Mouse (Mus musculus) neural tube, embryonic 15.5 days (tissue): ENCODE data around the gene Slc17a1. TPM values are rescaled to one million over a fixed set of nuclear protein-coding genes. Genes with fewer than 3 reads are reported as not detected.

ENCODE experiments used
- ATAC-seq: fragments of 200-750 bp; cut with Nextera tagmentation; 2 replicates; pipeline ENCODE4 v1.8.0; 2017; ENCODE audit warnings: mild to moderate bottlenecking, moderate TSS enrichment, moderate library complexity; ENCODE audit not compliant: low FRiP score
- H3K27ac ChIP-seq: fragments of 300-500 bp; sonication (generic); replicated peaks from 2 replicates; pipeline ENCODE4 v1.5.1; 2015; ENCODE audit warnings: mild to moderate bottlenecking, inconsistent platforms
- H3K27me3 ChIP-seq: fragments of 300-500 bp; sonication (generic); replicated peaks from 2 replicates; pipeline ENCODE4 v1.6.1; 2015; ENCODE audit warnings: inconsistent platforms
- H3K36me3 ChIP-seq: fragments of 300-500 bp; sonication (generic); 2 replicates; pipeline ENCODE4 v1.6.1; 2015; ENCODE audit warnings: inconsistent platforms
- H3K4me1 ChIP-seq: fragments of 300-500 bp; sonication (generic); 2 replicates; pipeline ENCODE4 v1.6.1; 2015; ENCODE audit warnings: inconsistent platforms
- H3K4me2 ChIP-seq: fragments of 300-500 bp; sonication (generic); 2 replicates; pipeline ENCODE4 v1.6.1; 2015; ENCODE audit warnings: inconsistent platforms, mild to moderate bottlenecking, moderate library complexity
- H3K4me3 ChIP-seq: fragments of 300-500 bp; sonication (generic); replicated peaks from 2 replicates; pipeline ENCODE4 v1.5.1; 2015; ENCODE audit warnings: mild to moderate bottlenecking, inconsistent platforms
- H3K9ac ChIP-seq: fragments of 300-500 bp; sonication (generic); replicated peaks from 2 replicates; pipeline ENCODE4 v1.6.1; 2015; ENCODE audit warnings: mild to moderate bottlenecking, inconsistent platforms
- H3K9me3 ChIP-seq: fragments of 300-500 bp; sonication (generic); replicated peaks from 2 replicates; pipeline ENCODE4 v1.6.1; 2016; ENCODE audit warnings: inconsistent platforms
- WGBS: fragments of 180-500 bp; shearing (Covaris S2); methylation state at CpG from one replicate; pipeline ENCODE4 v1.1.7; 2015; ENCODE audit warnings: mixed read lengths; 5-methylcytosine and 5-hydroxymethylcytosine counted together
- polyA plus RNA-seq: library from polyadenylated mRNA; unstranded; fragments of >200 nt; fragmentation: Nextera tagmentation; extraction: Ambion mirVana; gene quantifications from 2 replicates; pipeline ENCODE4 v1.2.1, GENCODE M21; 2015

Slc17a1 gene
- polyA plus RNA-seq, 1 experiment from 2014 or later = not detected

- H3K4me2 ChIP-seq = no peak overlapping the region
- no peak for ATAC-seq
- no peaks in the 10 kb centered on the region for H3K9me3 ChIP-seq
- no peaks in the 10 kb centered on the region for H3K36me3 ChIP-seq
- no peak overlapping the region for H3K27ac ChIP-seq
- H3K4me3 ChIP-seq = no peak overlapping the region
- H3K9ac ChIP-seq = no peak overlapping the region
- no peaks in the 10 kb centered on the region for H3K27me3 ChIP-seq
- no peaks in the 10 kb centered on the region for H3K4me1 ChIP-seq
- WGBS = 84% methylated on average over 9 of the region's 9 CpGs
These were observed 2.8 kb upstream of the Slc17a1 start for GRCm38 (mm10) chr13:23864711-23865110.

- ATAC-seq = no peak
- H3K36me3 ChIP-seq = no peaks in the 10 kb centered on the region
- 81% methylated on average over 9 of the region's 9 CpGs for WGBS
These were observed 1.4 kb upstream of the Slc17a1 start for GRCm38 (mm10) chr13:23866086-23866710.

GRCm38 (mm10) chr13:23867000-23867399, 550 bp upstream of the Slc17a1 start:
- H3K4me3 ChIP-seq = no peak overlapping the region
- no peak overlapping the region for H3K27ac ChIP-seq
- H3K9ac ChIP-seq = no peak overlapping the region
- H3K9me3 ChIP-seq = no peaks in the 10 kb centered on the region
- WGBS = 91% methylated on average over 6 of the region's 6 CpGs
- H3K4me2 ChIP-seq = no peak overlapping the region
- no peaks in the 10 kb centered on the region for H3K36me3 ChIP-seq
- H3K4me1 ChIP-seq = no peaks in the 10 kb centered on the region
- no peaks in the 10 kb centered on the region for H3K27me3 ChIP-seq
- ATAC-seq = no peak

More at GRCm38 (mm10) chr13:23866086-23866710, 1.4 kb upstream of the Slc17a1 start:
- H3K4me1 ChIP-seq = no peaks in the 10 kb centered on the region
- H3K9me3 ChIP-seq = no peaks in the 10 kb centered on the region
- no peak overlapping the region for H3K4me2 ChIP-seq
- H3K27me3 ChIP-seq = no peaks in the 10 kb centered on the region
- no peak overlapping the region for H3K27ac ChIP-seq
- H3K4me3 ChIP-seq = no peak overlapping the region
- no peak overlapping the region for H3K9ac ChIP-seq

GRCm38 (mm10) chr13:23868790-23869533, 1.4 kb downstream of the Slc17a1 start:
- H3K36me3 ChIP-seq = no peaks in the 10 kb centered on the region
- ATAC-seq = no peak
- WGBS = 91% methylated on average over 8 of the region's 8 CpGs
- H3K4me1 ChIP-seq = no peaks in the 10 kb centered on the region
- H3K4me3 ChIP-seq = no peak overlapping the region
- no peak overlapping the region for H3K4me2 ChIP-seq
- H3K27me3 ChIP-seq = no peaks in the 10 kb centered on the region
- no peaks in the 10 kb centered on the region for H3K9me3 ChIP-seq
- H3K9ac ChIP-seq = no peak overlapping the region
- no peak overlapping the region for H3K27ac ChIP-seq

GRCm38 (mm10) chr13:23869996-23870395, 2.4 kb downstream of the Slc17a1 start:
- Histone ChIP-seq H3K27me3 (no peaks in the 10 kb centered on the region), H3K4me1 (no peaks in the 10 kb centered on the region), H3K27ac (no peak overlapping the region), H3K36me3 (no peaks in the 10 kb centered on the region), H3K4me3 (no peak overlapping the region), H3K9ac (no peak overlapping the region), H3K9me3 (no peaks in the 10 kb centered on the region), H3K4me2 (no peak overlapping the region)
- no peak for ATAC-seq
- WGBS = 82% methylated on average over 3 of the region's 3 CpGs

GRCm38 (mm10) chr13:23873141-23873540, 5.6 kb downstream of the Slc17a1 start:
- Histone ChIP-seq H3K4me1 (no peaks in the 10 kb centered on the region), H3K4me2 (no peak overlapping the region), H3K27ac (no peak overlapping the region), H3K9ac (no peak overlapping the region), H3K4me3 (no peak overlapping the region), H3K9me3 (no peaks in the 10 kb centered on the region), H3K36me3 (no peaks in the 10 kb centered on the region), H3K27me3 (no peaks in the 10 kb centered on the region)
- ATAC-seq = no peak
- WGBS = 86% methylated on average over 5 of the region's 5 CpGs

GRCm38 (mm10) chr13:23879106-23879505, 11.6 kb downstream of the Slc17a1 start:
- no peak overlapping the region for H3K4me2 ChIP-seq
- H3K36me3 ChIP-seq = no peaks in the 10 kb centered on the region
- 82% methylated on average over 3 of the region's 3 CpGs for whole genome bisulfite sequencing
- no peak overlapping the region for H3K27ac ChIP-seq
- H3K9me3 ChIP-seq = no peaks in the 10 kb centered on the region
- no peaks in the 10 kb centered on the region for H3K27me3 ChIP-seq
- H3K4me1 ChIP-seq = no peaks in the 10 kb centered on the region
- no peak for ATAC-seq
- H3K9ac ChIP-seq = no peak overlapping the region
- H3K4me3 ChIP-seq = no peak overlapping the region

GRCm38 (mm10) chr13:23879636-23880035, 12.1 kb downstream of the Slc17a1 start:
- 88% methylated on average over 5 of the region's 5 CpGs for WGBS
- Histone ChIP-seq H3K4me2 (no peak overlapping the region), H3K27ac (no peak overlapping the region), H3K36me3 (no peaks in the 10 kb centered on the region), H3K9me3 (no peaks in the 10 kb centered on the region), H3K9ac (no peak overlapping the region), H3K4me1 (no peaks in the 10 kb centered on the region), H3K27me3 (no peaks in the 10 kb centered on the region), H3K4me3 (no peak overlapping the region)
- ATAC-seq = no peak

- no peak for ATAC-seq
- Histone ChIP-seq H3K9me3 (no peaks in the 10 kb centered on the region), H3K36me3 (no peaks in the 10 kb centered on the region), H3K4me2 (no peak overlapping the region), H3K4me1 (no peaks in the 10 kb centered on the region), H3K27ac (no peak overlapping the region), H3K4me3 (no peak overlapping the region), H3K27me3 (no peaks in the 10 kb centered on the region), H3K9ac (no peak overlapping the region)
- 42% methylated on average over 2 of the region's 2 CpGs for whole genome bisulfite sequencing
These were observed 18.0 kb downstream of the Slc17a1 start for GRCm38 (mm10) chr13:23885540-23885939.

- no peak overlapping the region for H3K4me3 ChIP-seq
These were observed 19.6 kb downstream of the Slc17a1 start for GRCm38 (mm10) chr13:23887026-23887725.

GRCm38 (mm10) chr13:23889011-23889605, 21.6 kb downstream of the Slc17a1 start:
- Histone ChIP-seq H3K27ac (no peak overlapping the region), H3K9ac (no peak overlapping the region), H3K4me3 (no peak overlapping the region), H3K9me3 (no peaks in the 10 kb centered on the region), H3K36me3 (no peaks in the 10 kb centered on the region), H3K4me2 (no peak overlapping the region), H3K4me1 (no peaks in the 10 kb centered on the region), H3K27me3 (no peaks in the 10 kb centered on the region)
- WGBS = 70% methylated on average over 6 of the region's 6 CpGs
- ATAC-seq = no peak

More at GRCm38 (mm10) chr13:23887026-23887725, 19.6 kb downstream of the Slc17a1 start:
- Histone ChIP-seq H3K27ac (no peak overlapping the region), H3K4me1 (no peaks in the 10 kb centered on the region), H3K4me2 (no peak overlapping the region), H3K36me3 (no peaks in the 10 kb centered on the region), H3K9ac (no peak overlapping the region), H3K27me3 (no peaks in the 10 kb centered on the region), H3K9me3 (no peaks in the 10 kb centered on the region)
- WGBS = 84% methylated on average over 3 of the region's 3 CpGs
- no peak for ATAC-seq
